Mouse (Mus musculus) gastrocnemius, postnatal 25 days (tissue): ENCODE data around the gene Kcnv2. TPM values are rescaled to one million over a fixed set of nuclear protein-coding genes. Genes with fewer than 3 reads are reported as not detected.

Experiments used
- DNase-seq: peaks from one replicate; pipeline ENCODE4 v3.0.0; 2022
- total RNA-seq, 2 experiments: library from RNA; stranded (reverse); gene quantifications; 1 replicate in 1 of 2; 2 replicates in 1 of 2; pipeline ENCODE4 v1.2.3; 2021

Kcnv2 gene
- total RNA-seq, 2 experiments from 2014 or later: 0.05 TPM

- DNase-seq: peak; percentile 61
These were observed 42.1 kb downstream of the Kcnv2 start for GRCm38 (mm10) chr19:27364521-27364931.

- DNase-seq: no peak
These were observed 43.8 kb downstream of the Kcnv2 start for GRCm38 (mm10) chr19:27366113-27366746.

GRCm38 (mm10) chr19:27369461-27370135 is 47.2 kb downstream of the Kcnv2 start:
- DNase-seq: no peak

- no peak for DNase-seq
These were observed 47.8 kb downstream of the Kcnv2 start for GRCm38 (mm10) chr19:27370174-27370573.

GRCm38 (mm10) chr19:27370784-27371183 is 48.4 kb downstream of the Kcnv2 start:
- DNase-seq: no peak

GRCm38 (mm10) chr19:27379712-27380401 is 57.5 kb downstream of the Kcnv2 start:
- DNase-seq: no peak

- no peak for DNase-seq
These were observed 59.7 kb downstream of the Kcnv2 start for GRCm38 (mm10) chr19:27382131-27382530.

GRCm38 (mm10) chr19:27383266-27383665 is 60.9 kb downstream of the Kcnv2 start:
- no peak for DNase-seq

- DNase-seq: no peak
These were observed 62.9 kb downstream of the Kcnv2 start for GRCm38 (mm10) chr19:27385304-27385703.

Other genes with a start within 250 kb of the Kcnv2 start
- 10 to 100 TPM; 58.5 to 67.2 TPM for gene Vldlr, start 106.1 kb upstream of the Kcnv2 start, total RNA-seq
- 10 to 100 TPM; 20.6 to 25.1 TPM for gene Pum3, start 107.2 kb downstream of the Kcnv2 start, total RNA-seq